Comparison of ENCODE assay signal across 18 mouse cellular contexts in genomic region chr9:113195556-113195955, GRCm38 (mm10).
DNase-seq lines count a peak whose midpoint lies in the region; ATAC-seq and TF ChIP-seq lines count a peak whose summit lies in the region.
"Had no signal": no experiment of that assay in that cellular context is flagged by ENCODE, and none has a peak within 500 bp of the region (broad histone marks: within the 10 kb centered on the region; RNA-seq: fewer than 3 reads in every experiment).

No protein-coding gene starts in this region.

- no peaks in the 10 kb centered on the region for H3K27me3 ChIP-seq in forebrain, embryonic 13.5 days
- H3K27me3 ChIP-seq: embryonic facial prominence, embryonic 12.5 days had no signal

- H3K4me3 ChIP-seq in left cerebral cortex, adult 2 months, result no peak overlapping the region
- H3K4me3 ChIP-seq in cortical plate, adult 2 months (ENCODE audit: insufficient read depth, low read length), result no peak overlapping the region
- H3K4me3 ChIP-seq in forebrain, embryonic 13.5 days, result no peak overlapping the region
- H3K4me3 ChIP-seq: embryonic facial prominence, embryonic 10.5 days; embryonic facial prominence, embryonic 12.5 days had no signal

- H3K9me3 ChIP-seq in forebrain, embryonic 13.5 days (replicated peaks), result no peaks in the 10 kb centered on the region
- H3K9me3 ChIP-seq: embryonic facial prominence, embryonic 10.5 days; embryonic facial prominence, embryonic 12.5 days had no signal

- DNase-seq in left cerebral cortex, adult 2 months (ENCODE audit: extremely low spot score in 1 of 2, low spot score in 2 of 2), result no peak
- DNase-seq in left cerebral cortex, postnatal 14 days (ENCODE audit: low spot score in 2 of 2), result no peak
- DNase-seq in layer of hippocampus, adult 8-10 months (ENCODE audit: low spot score in 2 of 2), result no peak
- DNase-seq: adrenal gland, adult 2 months; adrenal gland, postnatal 10 days; adrenal gland, postnatal 25 days; cerebellum, adult 11 months; cerebellum, adult 18-20 months; cerebellum, adult 8-10 months; cerebellum, adult 9-11 months; cerebellum, postnatal 14 days; cerebellum, postnatal 36 days had no signal

- ATAC-seq in forebrain, embryonic 13.5 days, result no peak
- ATAC-seq: forebrain, embryonic 14.5 days; forebrain, embryonic 16.5 days had no signal

- 87% methylated on average over 4 of the region's 4 CpGs for WGBS in forebrain, embryonic 13.5 days

- no peak for TF ChIP-seq CTCF in left cerebral cortex, adult 2 months (IDR thresholded peaks at IDR 0.05)
- no peak for TF ChIP-seq CTCF in cortical plate, adult 2 months (IDR thresholded peaks at IDR 0.05; ENCODE audit: extremely low read depth, insufficient read depth, low read length)

- peak overlapping the region; percentile 85 for H3K27ac ChIP-seq in left cerebral cortex, adult 2 months
- H3K27ac ChIP-seq in cortical plate, adult 2 months (ENCODE audit: insufficient read depth, low read length), result peak overlapping the region; percentile 23; the same call in 1 of the 2 replicates
- no peak overlapping the region for H3K27ac ChIP-seq in forebrain, embryonic 13.5 days
- H3K27ac ChIP-seq: embryonic facial prominence, embryonic 10.5 days; embryonic facial prominence, embryonic 12.5 days had no signal

- intact Hi-C loops in left cerebral cortex, adult 2 months (cut with DNase I), result no loop called here
- intact Hi-C loops in left cerebral cortex, postnatal 14 days (cut with DNase I), result loop anchor here (10.0 kb wide), 1 partner anchor 309 kb away; no protein-coding TSS in a partner anchor

- no peak overlapping the region for H3K9ac ChIP-seq in forebrain, embryonic 13.5 days
- H3K9ac ChIP-seq: embryonic facial prominence, embryonic 12.5 days had no signal

- no peak for TF ChIP-seq POLR2A in cortical plate, adult 2 months (IDR thresholded peaks at IDR 0.05; ENCODE audit: extremely low read depth, insufficient read depth, low read length)

- H3K36me3 ChIP-seq in forebrain, embryonic 13.5 days (ENCODE audit: poor library complexity, severe bottlenecking), result no peaks in the 10 kb centered on the region
- H3K36me3 ChIP-seq: embryonic facial prominence, embryonic 10.5 days; embryonic facial prominence, embryonic 12.5 days had no signal

- H3K4me2 ChIP-seq in forebrain, embryonic 13.5 days, result no peak overlapping the region
- H3K4me2 ChIP-seq: embryonic facial prominence, embryonic 12.5 days had no signal

- peaks cover 2% of the 10 kb centered on the region; the same call in 1 of the 2 replicates for H3K4me1 ChIP-seq in cortical plate, adult 2 months (ENCODE audit: control insufficient read depth, insufficient read depth, low read length)
- H3K4me1 ChIP-seq in forebrain, embryonic 13.5 days, result no peaks in the 10 kb centered on the region
- H3K4me1 ChIP-seq: embryonic facial prominence, embryonic 10.5 days; embryonic facial prominence, embryonic 12.5 days had no signal
